Mouse (Mus musculus): ENCODE results near the gene Epx. TPM values are rescaled to one million over a fixed set of nuclear protein-coding genes. Genes with fewer than 3 reads are reported as not detected.
A peak's percentile ranks its signal among the peaks of the same experiment; 100 is the strongest.

Gene Epx
- 0.31 and 0.53 TPM in 2 replicates for total RNA-seq (2012; rRNA removed)

GRCm38 (mm10) chr11:87875436-87875835 lies at the start of gene Epx:
Epx (minus strand) TSS chr11:87875536.
- no peak for TF ChIP-seq CHD2 (IDR thresholded peaks at IDR 0.05; ENCODE audit: low read depth, low read length)
- no peak for TF ChIP-seq ZNF384 (IDR thresholded peaks at IDR 0.05; ENCODE audit: low read depth, low read length)
- TF ChIP-seq ZC3H11A (IDR thresholded peaks at IDR 0.05; ENCODE audit: borderline replicate concordance, low read depth, low read length) = no peak
- no peak for TF ChIP-seq HCFC1 (IDR thresholded peaks at IDR 0.05; ENCODE audit: borderline replicate concordance, insufficient read depth, low read length)
- Histone ChIP-seq H3K4me1 (ENCODE audit: control insufficient read depth in 2 of 2, insufficient read depth in 2 of 2, low read length in 2 of 2, poor library complexity in 1 of 2) (no peaks in the 10 kb centered on the region), H3K9me3 (ENCODE audit: control insufficient read depth, insufficient read depth, low read depth, low read length) (no peaks in the 10 kb centered on the region), H3K4me3 (ENCODE audit: insufficient read depth in 1 of 2, low read depth in 1 of 2, low read length in 2 of 2, poor library complexity in 1 of 2, severe bottlenecking in 1 of 2) (no peak within 1 kb of the TSS), H3K36me3 (ENCODE audit: control insufficient read depth, insufficient read depth, low read length, poor library complexity, severe bottlenecking) (no peaks in the 10 kb centered on the region), H3K27ac (ENCODE audit: insufficient read depth, low read depth, low read length, poor library complexity, severe bottlenecking) (peak within 1 kb of the TSS; percentile 20; the same call in 1 of the 2 replicates), H3K9ac (ENCODE audit: insufficient read depth, low read depth, low read length, poor library complexity, severe bottlenecking) (no peak within 1 kb of the TSS)
- in situ Hi-C loops (cut with MboI; ENCODE audit: low sequenced_read_pairs in 2 of 2, unreplicated experiment in 2 of 2) = no loop called here
- DNase-seq (ENCODE audit: low read depth, low spot score) = no peak

DNA sequence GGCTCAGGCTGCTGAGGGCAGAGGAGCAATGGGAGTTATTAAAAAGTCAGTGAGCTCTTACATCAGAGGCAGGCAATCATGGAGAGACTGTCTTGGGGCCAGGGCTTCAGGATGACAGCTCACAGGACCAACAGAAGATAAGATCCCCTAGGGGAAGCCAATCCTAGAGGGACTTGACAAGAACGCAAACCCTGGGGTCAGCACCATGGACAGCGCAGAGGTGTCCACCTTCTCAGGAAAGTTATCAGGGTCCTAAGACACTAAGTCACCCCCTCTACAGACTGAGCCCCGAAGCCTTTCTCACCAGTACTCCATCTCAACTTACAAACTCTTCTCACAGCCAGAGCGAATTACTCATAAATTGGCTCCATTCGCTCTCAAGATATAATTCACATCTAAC lies 45.6 kb upstream of the Epx start, which contains the start of gene Olfr464:
Olfr464 (minus strand) TSS at position 2 of the 400 bp plus-strand sequence.
- no peak for TF ChIP-seq CHD2 (IDR thresholded peaks at IDR 0.05; ENCODE audit: low read depth, low read length)
- no peak for TF ChIP-seq ZNF384 (IDR thresholded peaks at IDR 0.05; ENCODE audit: low read depth, low read length)
- TF ChIP-seq MAFK (IDR thresholded peaks at IDR 0.05; ENCODE audit: insufficient read depth, low read depth, low read length) = no peak
- TF ChIP-seq ZC3H11A (IDR thresholded peaks at IDR 0.05; ENCODE audit: borderline replicate concordance, low read depth, low read length) = no peak
- no peak for TF ChIP-seq HCFC1 (IDR thresholded peaks at IDR 0.05; ENCODE audit: borderline replicate concordance, insufficient read depth, low read length)
- Histone ChIP-seq H3K9me3 (ENCODE audit: control insufficient read depth, insufficient read depth, low read depth, low read length) (no peaks in the 10 kb centered on the region), H3K27ac (ENCODE audit: insufficient read depth, low read depth, low read length, poor library complexity, severe bottlenecking) (no peak within 1 kb of the TSS), H3K9ac (ENCODE audit: insufficient read depth, low read depth, low read length, poor library complexity, severe bottlenecking) (no peak within 1 kb of the TSS), H3K4me1 (ENCODE audit: control insufficient read depth in 2 of 2, insufficient read depth in 2 of 2, low read length in 2 of 2, poor library complexity in 1 of 2) (no peaks in the 10 kb centered on the region; a peak in 1 of 4 replicates), H3K4me3 (ENCODE audit: insufficient read depth in 1 of 2, low read depth in 1 of 2, low read length in 2 of 2, poor library complexity in 1 of 2, severe bottlenecking in 1 of 2) (no peak within 1 kb of the TSS), H3K36me3 (ENCODE audit: control insufficient read depth, insufficient read depth, low read length, poor library complexity, severe bottlenecking) (no peaks in the 10 kb centered on the region)
- in situ Hi-C loops (cut with MboI; ENCODE audit: low sequenced_read_pairs in 2 of 2, unreplicated experiment in 2 of 2) = no loop called here
- DNase-seq (ENCODE audit: low read depth, low spot score) = peak; percentile 71

DNA sequence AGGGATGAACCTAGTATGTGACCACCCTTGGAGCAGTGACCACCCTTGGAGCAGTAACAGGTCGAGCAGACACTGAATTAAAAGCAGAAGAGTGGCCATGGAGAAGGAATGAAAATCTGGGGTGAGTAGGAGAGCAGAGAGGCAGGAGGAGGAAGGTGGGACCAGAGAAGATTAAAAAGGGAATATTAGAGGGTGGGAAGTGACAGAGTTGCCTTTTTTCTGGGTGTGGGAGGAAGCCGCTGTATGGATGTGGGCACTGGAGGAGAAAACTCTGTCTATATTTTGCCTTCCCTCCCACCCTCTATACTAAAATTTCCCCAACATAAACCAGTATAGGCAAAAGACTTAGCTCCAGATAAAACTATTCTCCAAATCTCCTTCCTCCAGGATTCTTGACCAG lies 45.0 kb upstream of the Epx start:
- peaks cover 0 to 2% of the 10 kb centered on the region in 2 experiments; a peak in 1 of 4 replicates for H3K4me1 ChIP-seq (ENCODE audit: control insufficient read depth in 2 of 2, insufficient read depth in 2 of 2, low read length in 2 of 2, poor library complexity in 1 of 2)
- H3K27ac ChIP-seq (ENCODE audit: insufficient read depth, low read depth, low read length, poor library complexity, severe bottlenecking) = no peak overlapping the region
- no peak for DNase-seq (ENCODE audit: low read depth, low spot score)
- no peaks in the 10 kb centered on the region for H3K36me3 ChIP-seq (ENCODE audit: control insufficient read depth, insufficient read depth, low read length, poor library complexity, severe bottlenecking)
- in situ Hi-C loops (cut with MboI; ENCODE audit: low sequenced_read_pairs in 2 of 2, unreplicated experiment in 2 of 2) = no loop called here
- no peak overlapping the region for H3K4me3 ChIP-seq (ENCODE audit: insufficient read depth in 1 of 2, low read depth in 1 of 2, low read length in 2 of 2, poor library complexity in 1 of 2, severe bottlenecking in 1 of 2)
- H3K9me3 ChIP-seq (ENCODE audit: control insufficient read depth, insufficient read depth, low read depth, low read length) = no peaks in the 10 kb centered on the region
- H3K9ac ChIP-seq (ENCODE audit: insufficient read depth, low read depth, low read length, poor library complexity, severe bottlenecking) = no peak overlapping the region
- TF ChIP-seq CHD2 (IDR thresholded peaks at IDR 0.05; ENCODE audit: low read depth, low read length) (no peak), ZNF384 (IDR thresholded peaks at IDR 0.05; ENCODE audit: low read depth, low read length) (no peak), HCFC1 (IDR thresholded peaks at IDR 0.05; ENCODE audit: borderline replicate concordance, insufficient read depth, low read length) (no peak), MAFK (IDR thresholded peaks at IDR 0.05; ENCODE audit: insufficient read depth, low read depth, low read length) (no peak), ZC3H11A (IDR thresholded peaks at IDR 0.05; ENCODE audit: borderline replicate concordance, low read depth, low read length) (no peak)

DNA sequence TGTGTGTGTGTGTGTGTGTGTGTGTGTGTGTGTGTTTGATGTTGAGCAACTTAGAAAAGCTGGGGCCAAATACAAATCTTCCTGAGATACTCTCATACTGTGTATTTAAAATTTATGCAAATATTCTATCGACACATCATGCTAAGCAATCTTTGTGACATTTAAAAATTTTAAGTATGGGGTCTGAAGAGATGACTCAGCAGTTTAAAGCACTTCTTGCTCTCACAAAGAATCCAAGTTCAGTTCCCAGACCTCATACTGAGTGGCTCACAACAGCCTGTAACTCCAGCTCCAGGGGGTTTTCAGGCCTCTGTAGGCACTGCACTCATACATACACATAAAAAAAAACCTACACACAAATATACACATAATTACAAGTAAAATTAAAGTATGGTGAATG lies 40.7 kb upstream of the Epx start:
- TF ChIP-seq CHD2 (IDR thresholded peaks at IDR 0.05; ENCODE audit: low read depth, low read length) = no peak
- TF ChIP-seq MAFK (IDR thresholded peaks at IDR 0.05; ENCODE audit: insufficient read depth, low read depth, low read length) = peak; percentile 85
- no peak for TF ChIP-seq ZNF384 (IDR thresholded peaks at IDR 0.05; ENCODE audit: low read depth, low read length)
- no peak for TF ChIP-seq HCFC1 (IDR thresholded peaks at IDR 0.05; ENCODE audit: borderline replicate concordance, insufficient read depth, low read length)
- TF ChIP-seq ZC3H11A (IDR thresholded peaks at IDR 0.05; ENCODE audit: borderline replicate concordance, low read depth, low read length) = no peak
- in situ Hi-C loops (cut with MboI; ENCODE audit: low sequenced_read_pairs in 2 of 2, unreplicated experiment in 2 of 2) = no loop called here

GRCm38 (mm10) chr11:87904331-87904730 lies 29.0 kb upstream of the Epx start:
- no peaks in the 10 kb centered on the region for H3K4me1 ChIP-seq (ENCODE audit: control insufficient read depth in 2 of 2, insufficient read depth in 2 of 2, low read length in 2 of 2, poor library complexity in 1 of 2)
- TF ChIP-seq ZNF384 (IDR thresholded peaks at IDR 0.05; ENCODE audit: low read depth, low read length) (no peak), MAFK (IDR thresholded peaks at IDR 0.05; ENCODE audit: insufficient read depth, low read depth, low read length) (no peak), CHD2 (IDR thresholded peaks at IDR 0.05; ENCODE audit: low read depth, low read length) (no peak), ZC3H11A (IDR thresholded peaks at IDR 0.05; ENCODE audit: borderline replicate concordance, low read depth, low read length) (no peak), HCFC1 (IDR thresholded peaks at IDR 0.05; ENCODE audit: borderline replicate concordance, insufficient read depth, low read length) (no peak)
- no peak overlapping the region for H3K27ac ChIP-seq (ENCODE audit: insufficient read depth, low read depth, low read length, poor library complexity, severe bottlenecking)
- H3K9ac ChIP-seq (ENCODE audit: insufficient read depth, low read depth, low read length, poor library complexity, severe bottlenecking) = no peak overlapping the region
- H3K4me3 ChIP-seq (ENCODE audit: insufficient read depth in 1 of 2, low read depth in 1 of 2, low read length in 2 of 2, poor library complexity in 1 of 2, severe bottlenecking in 1 of 2) = no peak overlapping the region
- DNase-seq (ENCODE audit: low read depth, low spot score) = no peak
- in situ Hi-C loops (cut with MboI; ENCODE audit: low sequenced_read_pairs in 2 of 2, unreplicated experiment in 2 of 2) = no loop called here
- no peaks in the 10 kb centered on the region for H3K9me3 ChIP-seq (ENCODE audit: control insufficient read depth, insufficient read depth, low read depth, low read length)
- no peaks in the 10 kb centered on the region for H3K36me3 ChIP-seq (ENCODE audit: control insufficient read depth, insufficient read depth, low read length, poor library complexity, severe bottlenecking)

More for the DNA sequence above, 40.7 kb upstream of the Epx start:
- no peak overlapping the region for H3K4me3 ChIP-seq (ENCODE audit: insufficient read depth in 1 of 2, low read depth in 1 of 2, low read length in 2 of 2, poor library complexity in 1 of 2, severe bottlenecking in 1 of 2)
- no peaks in the 10 kb centered on the region for H3K36me3 ChIP-seq (ENCODE audit: control insufficient read depth, insufficient read depth, low read length, poor library complexity, severe bottlenecking)
- H3K9me3 ChIP-seq (ENCODE audit: control insufficient read depth, insufficient read depth, low read depth, low read length) = no peaks in the 10 kb centered on the region
- H3K9ac ChIP-seq (ENCODE audit: insufficient read depth, low read depth, low read length, poor library complexity, severe bottlenecking) = no peak overlapping the region
- no peak for DNase-seq (ENCODE audit: low read depth, low spot score)
- peaks cover 0 to 2% of the 10 kb centered on the region in 2 experiments; a peak in 1 of 4 replicates for H3K4me1 ChIP-seq (ENCODE audit: control insufficient read depth in 2 of 2, insufficient read depth in 2 of 2, low read length in 2 of 2, poor library complexity in 1 of 2)
- H3K27ac ChIP-seq (ENCODE audit: insufficient read depth, low read depth, low read length, poor library complexity, severe bottlenecking) = no peak overlapping the region

Measured in ES-E14 (cell line).